Mouse (Mus musculus): ENCODE measurements at regions not wholly inside any gene's neighbourhood (a gene's known extent, or its start where the extent isn't known, plus 50 kb on each side); places are given as distances from the start of the nearest gene placed in this dataset.

DNA sequence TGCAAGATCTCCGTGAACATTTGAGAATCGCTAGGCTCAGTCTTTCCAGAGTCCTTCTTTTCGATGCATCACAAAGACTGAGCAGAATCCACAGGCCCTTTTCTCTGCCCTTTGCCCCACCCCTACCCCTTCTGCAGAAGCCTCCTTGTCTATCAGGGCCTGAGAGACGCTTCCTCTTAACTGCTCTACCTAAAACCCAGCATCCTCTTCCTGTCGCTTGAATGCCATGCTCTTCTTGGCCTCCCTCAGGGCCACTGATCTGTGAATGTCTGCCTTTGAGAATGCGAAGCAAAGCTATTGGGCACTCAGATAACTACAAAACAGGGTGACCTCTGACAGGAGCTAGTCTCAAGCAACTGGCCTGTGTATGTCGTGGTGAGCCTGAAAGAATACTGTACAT, 237.1 kb downstream of the Gm5426 start:
- Histone ChIP-seq H3K27ac (ENCODE audit: insufficient read depth, low read depth) (peak overlapping the region; percentile 100), H3K9ac (ENCODE audit: insufficient read depth, low read depth) (peak overlapping the region; percentile 79), H3K36me3 (replicated peaks in 1 of 2; ENCODE audit: control insufficient read depth in 1 of 2, insufficient read depth in 1 of 2, low read length in 1 of 2) (no peaks in the 10 kb centered on the region), H3K9me3 (replicated peaks; ENCODE audit: low read length) (peaks cover 4% of the 10 kb centered on the region), H3K27me3 (replicated peaks) (no peaks in the 10 kb centered on the region), H3K4me1 (ENCODE audit: control insufficient read depth in 1 of 2, insufficient read depth in 2 of 2) (peaks cover 40 to 71% of the 10 kb centered on the region in 2 experiments), H3K79me2 (replicated peaks; ENCODE audit: control insufficient read depth, extremely low read depth, insufficient read depth, poor library complexity, severe bottlenecking) (no peaks in the 10 kb centered on the region), H3K4me2 (ENCODE audit: insufficient read depth, low read depth, poor library complexity, severe bottlenecking) (peak overlapping the region; percentile 54), H3K4me3 (replicated peaks in 1 of 3; ENCODE audit: low read depth in 2 of 3, low read length in 2 of 3, poor library complexity in 1 of 3) (peak overlapping the region in 1 of 3 experiments; percentile 34)
- dilution Hi-C loops (cut with MboI; ENCODE audit: extremely low pct_ligation_motif_present, extremely low pct_unique_long_range_greater_than_20kb, low sequenced_read_pairs) (no loop called here), in situ Hi-C loops (cut with MboI; ENCODE audit: low pct_ligation_motif_present, low pct_unique_long_range_greater_than_20kb, low sequenced_read_pairs) (loop anchor here (5.0 to 25.0 kb wide), 3 partner anchors 106 to 939 kb away; no protein-coding TSS in a partner anchor)
- TF ChIP-seq RAD21 (IDR thresholded peaks at IDR 0.05; ENCODE audit: low read depth, low read length) (no peak; the same call in 1 of the 2 replicates), E2F4 (IDR thresholded peaks at IDR 0.05; ENCODE audit: insufficient replicate concordance, low read depth, low read length) (no peak), MAZ (IDR thresholded peaks at IDR 0.05; ENCODE audit: low read depth, low read length) (peak; percentile 48; the same call in 1 of the 2 replicates)
- DNase-seq (ENCODE audit: extremely low read depth): peak; percentile 66

GRCm38 (mm10) chr10:96374293-96375069, 238.1 kb downstream of the Gm5426 start:
- Histone ChIP-seq H3K4me2 (ENCODE audit: insufficient read depth, low read depth, poor library complexity, severe bottlenecking) (peak overlapping the region; percentile 54), H3K9me3 (replicated peaks; ENCODE audit: low read length) (no peaks in the 10 kb centered on the region), H3K79me2 (replicated peaks; ENCODE audit: control insufficient read depth, extremely low read depth, insufficient read depth, poor library complexity, severe bottlenecking) (no peaks in the 10 kb centered on the region), H3K27ac (ENCODE audit: insufficient read depth, low read depth) (peak overlapping the region; percentile 100), H3K4me1 (ENCODE audit: control insufficient read depth in 1 of 2, insufficient read depth in 2 of 2) (peaks cover 49 to 81% of the 10 kb centered on the region in 2 experiments), H3K4me3 (replicated peaks in 1 of 3; ENCODE audit: low read depth in 2 of 3, low read length in 2 of 3, poor library complexity in 1 of 3) (peak overlapping the region in 2 of 3 experiments; percentile 29 to 34), H3K9ac (ENCODE audit: insufficient read depth, low read depth) (peak overlapping the region; percentile 79), H3K36me3 (replicated peaks in 1 of 2; ENCODE audit: control insufficient read depth in 1 of 2, insufficient read depth in 1 of 2, low read length in 1 of 2) (no peaks in the 10 kb centered on the region), H3K27me3 (replicated peaks) (no peaks in the 10 kb centered on the region)
- in situ Hi-C loops (cut with MboI; ENCODE audit: low pct_ligation_motif_present, low pct_unique_long_range_greater_than_20kb, low sequenced_read_pairs): loop anchor here (5.0 to 25.0 kb wide), 3 partner anchors 107 to 938 kb away; no protein-coding TSS in a partner anchor
- peak; percentile 93 for DNase-seq (ENCODE audit: extremely low read depth)
- dilution Hi-C loops (cut with MboI; ENCODE audit: extremely low pct_ligation_motif_present, extremely low pct_unique_long_range_greater_than_20kb, low sequenced_read_pairs): no loop called here
- TF ChIP-seq ELF1 (IDR thresholded peaks at IDR 0.05; ENCODE audit: low read depth, low read length) (peak; percentile 80), ZKSCAN1 (IDR thresholded peaks at IDR 0.05; ENCODE audit: borderline replicate concordance, low read depth, low read length) (no peak), KAT2A (IDR thresholded peaks at IDR 0.05; ENCODE audit: insufficient replicate concordance, low read length) (0 out of 2 replicates have a peak, but pooled peaks have one; percentile 43), MAFK (IDR thresholded peaks at IDR 0.05; ENCODE audit: insufficient replicate concordance, low read length) (peak; percentile 4; the same call in 1 of the 2 replicates), MXI1 (IDR thresholded peaks at IDR 0.05; ENCODE audit: low read depth, low read length) (peak; percentile 55; the same call in 1 of the 2 replicates), MYC (IDR thresholded peaks at IDR 0.05; ENCODE audit: low read depth, low read length) (peak; percentile 69), ZMIZ1 (IDR thresholded peaks at IDR 0.05; ENCODE audit: low read depth, low read length) (no peak; the same call in 1 of the 2 replicates), CTCF (conservative IDR thresholded peaks at IDR 0.05 in 1 of 2, IDR thresholded peaks at IDR 0.05 in 1 of 2; ENCODE audit: low read depth in 2 of 2, low read length in 2 of 2) (no peak), ZC3H11A (IDR thresholded peaks at IDR 0.05; ENCODE audit: low read depth, low read length) (no peak), GABPA (IDR thresholded peaks at IDR 0.05; ENCODE audit: insufficient replicate concordance, low read depth, low read length) (no peak), UBTF (IDR thresholded peaks at IDR 0.05; ENCODE audit: low read depth, low read length) (no peak), MEF2A (IDR thresholded peaks at IDR 0.05; ENCODE audit: borderline replicate concordance, low read depth, low read length) (peak; percentile 83), CHD1 (IDR thresholded peaks at IDR 0.05; ENCODE audit: low read depth, low read length) (no peak; the same call in 1 of the 2 replicates), EP300 (IDR thresholded peaks at IDR 0.05; ENCODE audit: low read length) (peak; percentile 92), RCOR1 (conservative IDR thresholded peaks at IDR 0.05; ENCODE audit: low read depth, low read length) (peak; percentile 76; the same call in 1 of the 2 replicates), TCF12 (IDR thresholded peaks at IDR 0.05; ENCODE audit: low read depth, low read length) (peak; percentile 56), IRF4 (IDR thresholded peaks at IDR 0.05; ENCODE audit: low read depth, low read length) (peak; percentile 70), ZNF384 (IDR thresholded peaks at IDR 0.05; ENCODE audit: low read depth, low read length) (peak; percentile 60; the same call in 1 of the 2 replicates), JUN (IDR thresholded peaks at IDR 0.05; ENCODE audit: insufficient read depth, low read depth, low read length) (no peak), CHD2 (IDR thresholded peaks at IDR 0.05; ENCODE audit: low read length) (peak; percentile 68), POLR2AphosphoS2 (IDR thresholded peaks at IDR 0.05; ENCODE audit: low read depth, low read length) (no peak), MAZ (IDR thresholded peaks at IDR 0.05; ENCODE audit: low read depth, low read length) (peak; percentile 67; the same call in 1 of the 2 replicates), ETS1 (conservative IDR thresholded peaks at IDR 0.05; ENCODE audit: low read depth, low read length) (peak; percentile 85), POLR2A (IDR thresholded peaks at IDR 0.05; ENCODE audit: low read depth, low read length) (peak; percentile 34; the same call in 1 of the 2 replicates), E2F4 (IDR thresholded peaks at IDR 0.05; ENCODE audit: insufficient replicate concordance, low read depth, low read length) (0 out of 2 replicates have a peak, but pooled peaks have one; percentile 8), HCFC1 (IDR thresholded peaks at IDR 0.05; ENCODE audit: low read depth, low read length) (peak; percentile 16; the same call in 1 of the 2 replicates), SIN3A (IDR thresholded peaks at IDR 0.05; ENCODE audit: low read length) (no peak; the same call in none of the 2 replicates), PAX5 (IDR thresholded peaks at IDR 0.05; ENCODE audit: low read length) (no peak)

All from CH12.LX (cell line).